Mouse (Mus musculus) G1E (cell line): Measurements from ENCODE around the gene Adarb2.

Source experiments
- CTCF ChIP-seq: IDR thresholded peaks from 2 replicates; pipeline ENCODE4 v1.5.1; 2012; ENCODE audit warnings: low read depth, low read length, inconsistent platforms, mixed read lengths
- GATA1 ChIP-seq: IDR thresholded peaks from 2 replicates; pipeline ENCODE4 v1.6.1; 2012; ENCODE audit warnings: borderline replicate concordance, low read length, inconsistent platforms, mixed read lengths

DNA sequence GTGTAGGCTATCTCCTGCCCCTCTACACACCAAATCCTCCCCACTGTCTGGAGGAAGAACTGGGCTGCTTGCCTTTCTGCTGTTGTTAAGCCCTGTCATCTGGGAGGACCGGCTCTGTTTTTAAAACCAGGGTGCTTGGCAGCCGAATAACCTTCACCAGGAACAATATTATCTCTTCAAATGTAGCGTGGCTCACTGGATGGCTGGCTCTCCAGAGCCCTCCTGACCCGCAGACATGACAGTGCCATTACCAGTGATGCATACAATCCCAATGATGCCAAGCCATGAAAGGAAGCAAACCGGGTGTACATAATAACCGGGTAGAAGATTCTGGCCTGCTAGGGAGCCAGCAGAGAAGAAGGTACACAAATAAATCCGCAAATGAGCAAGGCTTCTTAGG lies 360.5 kb downstream of the Adarb2 start:
- TF ChIP-seq CTCF (no peak), GATA1 (no peak)
